Mouse (Mus musculus) ES-Bruce4 (cell line): ENCODE measurements around the gene Zfp184. TPM values are rescaled to one million over a fixed set of nuclear protein-coding genes. Genes with fewer than 3 reads are reported as not detected.

Experiments
- H3K27ac ChIP-seq: 2 replicates; pipeline ENCODE4 v1.5.1; 2012; ENCODE audit warnings: low read length, inconsistent platforms; ENCODE audit not compliant: insufficient read depth
- H3K27me3 ChIP-seq: 2 replicates; pipeline ENCODE4 v1.6.1; 2012; ENCODE audit warnings: mild to moderate bottlenecking, low read length, inconsistent platforms; ENCODE audit not compliant: control insufficient read depth, poor library complexity, insufficient read depth, severe bottlenecking
- H3K36me3 ChIP-seq: 2 replicates; pipeline ENCODE4 v1.6.1; 2012; ENCODE audit warnings: inconsistent platforms, mild to moderate bottlenecking, low read length, moderate library complexity; ENCODE audit not compliant: control insufficient read depth, poor library complexity, insufficient read depth, severe bottlenecking
- H3K4me1 ChIP-seq: one replicate; pipeline ENCODE4 v1.8.1; 2011; ENCODE audit warnings: low read length; ENCODE audit not compliant: control insufficient read depth, insufficient read depth
- H3K4me3 ChIP-seq: 2 replicates; pipeline ENCODE4 v1.5.1; 2011; ENCODE audit warnings: low read depth, mild to moderate bottlenecking, low read length
- H3K9ac ChIP-seq: 2 replicates; pipeline ENCODE4 v1.6.1; 2012; ENCODE audit warnings: low read depth, mild to moderate bottlenecking, inconsistent platforms; ENCODE audit not compliant: poor library complexity, severe bottlenecking
- H3K9me3 ChIP-seq: replicated peaks from 2 replicates; pipeline ENCODE4 v1.6.1; 2012; ENCODE audit warnings: mild to moderate bottlenecking, low read length, inconsistent platforms; ENCODE audit not compliant: control insufficient read depth, poor library complexity, insufficient read depth, severe bottlenecking
- CTCF ChIP-seq: IDR thresholded peaks from one replicate; pipeline ENCODE4 v1.8.1; 2011; ENCODE audit warnings: low read depth, low read length
- EP300 ChIP-seq: IDR thresholded peaks from 2 replicates; pipeline ENCODE4 v1.6.1; 2011; ENCODE audit warnings: low read depth, low read length; ENCODE audit not compliant: insufficient read depth
- POLR2A ChIP-seq: IDR thresholded peaks from one replicate; pipeline ENCODE4 v1.8.1; 2011; ENCODE audit warnings: low read length; ENCODE audit not compliant: insufficient read depth
- polyA plus RNA-seq: library from polyadenylated mRNA; stranded (reverse); fragments of >200 nt; gene quantifications from 2 replicates; pipeline ENCODE4 v1.2.4, GENCODE M21; 2011; ENCODE audit warnings: low read depth; ENCODE audit not compliant: missing spikeins, insufficient read depth, insufficient read length

Gene Zfp184
- polyA plus RNA-seq, 1 experiment, result 11.5 TPM

GRCm38 (mm10) chr13:21984486-21984885 is 39.6 kb downstream of the Zfp184 start:
- Histone ChIP-seq H3K36me3 (no peaks in the 10 kb centered on the region), H3K4me3 (no peak overlapping the region), H3K4me1 (no peaks in the 10 kb centered on the region), H3K9me3 (no peaks in the 10 kb centered on the region), H3K27me3 (peaks cover 1% of the 10 kb centered on the region; the same call in 1 of the 2 replicates), H3K27ac (no peak overlapping the region), H3K9ac (no peak overlapping the region)
- no peak for TF ChIP-seq CTCF
- TF ChIP-seq POLR2A, result no peak
- TF ChIP-seq EP300, result no peak

DNA sequence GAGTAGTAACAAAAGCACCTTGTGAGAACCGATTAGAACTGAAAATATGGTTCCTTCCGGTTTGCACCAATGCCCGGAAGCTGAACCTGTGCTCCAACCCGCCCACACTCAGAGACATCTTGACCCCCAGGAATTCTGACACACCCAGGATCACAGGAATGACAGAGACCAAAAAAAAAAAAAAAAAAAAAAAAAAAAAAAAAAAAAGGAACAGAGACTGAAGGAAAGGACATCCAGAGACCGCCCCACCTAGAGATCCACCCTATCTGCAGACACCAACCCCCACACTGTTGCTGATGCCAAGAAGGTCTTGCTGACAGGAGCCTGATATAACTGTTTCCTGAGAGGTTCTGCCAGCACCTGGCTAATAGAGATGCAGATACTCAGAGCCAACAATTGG is 47.7 kb downstream of the Zfp184 start:
- H3K9me3 ChIP-seq, result no peaks in the 10 kb centered on the region; the same call in 1 of the 2 replicates
- H3K27ac ChIP-seq, result no peak overlapping the region
- TF ChIP-seq CTCF, result no peak
- TF ChIP-seq EP300, result no peak
- TF ChIP-seq POLR2A, result no peak
- H3K9ac ChIP-seq, result no peak overlapping the region
- peaks cover 2% of the 10 kb centered on the region for H3K4me1 ChIP-seq
- no peaks in the 10 kb centered on the region for H3K36me3 ChIP-seq
- no peaks in the 10 kb centered on the region for H3K27me3 ChIP-seq
- H3K4me3 ChIP-seq, result no peak overlapping the region

- TF ChIP-seq POLR2A (no peak), CTCF (no peak), EP300 (no peak)
- Histone ChIP-seq H3K9me3 (no peaks in the 10 kb centered on the region; the same call in 1 of the 2 replicates), H3K9ac (peak overlapping the region; percentile 63), H3K4me3 (peak overlapping the region; percentile 55), H3K4me1 (peaks cover 2% of the 10 kb centered on the region), H3K27ac (no peak overlapping the region), H3K27me3 (peaks cover 8% of the 10 kb centered on the region), H3K36me3 (no peaks in the 10 kb centered on the region)
Observed at GRCm38 (mm10) chr13:21993957-21994738, 49.3 kb downstream of the Zfp184 start.

DNA sequence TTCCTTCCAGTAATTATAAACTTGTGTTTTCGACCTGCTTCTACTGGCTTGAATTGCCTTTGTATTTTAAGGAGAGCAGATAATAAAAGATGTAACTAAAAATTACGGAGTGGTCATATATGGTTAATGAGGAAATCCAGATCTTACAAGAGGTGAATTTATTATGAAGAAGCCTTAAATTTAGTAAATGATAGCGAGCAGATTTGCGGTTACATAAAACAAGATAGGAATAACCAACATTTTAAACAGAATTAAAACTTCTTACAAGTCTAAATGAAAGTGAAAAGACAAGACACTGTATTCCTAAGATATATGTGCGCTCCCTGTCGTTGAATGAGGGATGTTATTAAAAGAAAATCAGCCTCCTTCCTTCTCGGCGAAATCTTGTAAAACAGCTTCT is 50.0 kb downstream of the Zfp184 start:
- Histone ChIP-seq H3K27me3 (peaks cover 9% of the 10 kb centered on the region), H3K9me3 (no peaks in the 10 kb centered on the region; the same call in 1 of the 2 replicates), H3K4me3 (peak overlapping the region; percentile 64), H3K9ac (peak overlapping the region; percentile 38), H3K4me1 (peaks cover 2% of the 10 kb centered on the region), H3K36me3 (no peaks in the 10 kb centered on the region), H3K27ac (no peak overlapping the region)
- TF ChIP-seq EP300 (no peak), POLR2A (no peak), CTCF (no peak)

GRCm38 (mm10) chr13:21995331-21995914 is 50.5 kb downstream of the Zfp184 start:
- Histone ChIP-seq H3K9ac (peak overlapping the region; percentile 38), H3K4me3 (peak overlapping the region; percentile 64), H3K27ac (no peak overlapping the region), H3K36me3 (no peaks in the 10 kb centered on the region), H3K27me3 (peaks cover 9% of the 10 kb centered on the region), H3K4me1 (peaks cover 2% of the 10 kb centered on the region), H3K9me3 (no peaks in the 10 kb centered on the region; the same call in 1 of the 2 replicates)
- TF ChIP-seq CTCF (no peak), POLR2A (no peak), EP300 (no peak)

DNA sequence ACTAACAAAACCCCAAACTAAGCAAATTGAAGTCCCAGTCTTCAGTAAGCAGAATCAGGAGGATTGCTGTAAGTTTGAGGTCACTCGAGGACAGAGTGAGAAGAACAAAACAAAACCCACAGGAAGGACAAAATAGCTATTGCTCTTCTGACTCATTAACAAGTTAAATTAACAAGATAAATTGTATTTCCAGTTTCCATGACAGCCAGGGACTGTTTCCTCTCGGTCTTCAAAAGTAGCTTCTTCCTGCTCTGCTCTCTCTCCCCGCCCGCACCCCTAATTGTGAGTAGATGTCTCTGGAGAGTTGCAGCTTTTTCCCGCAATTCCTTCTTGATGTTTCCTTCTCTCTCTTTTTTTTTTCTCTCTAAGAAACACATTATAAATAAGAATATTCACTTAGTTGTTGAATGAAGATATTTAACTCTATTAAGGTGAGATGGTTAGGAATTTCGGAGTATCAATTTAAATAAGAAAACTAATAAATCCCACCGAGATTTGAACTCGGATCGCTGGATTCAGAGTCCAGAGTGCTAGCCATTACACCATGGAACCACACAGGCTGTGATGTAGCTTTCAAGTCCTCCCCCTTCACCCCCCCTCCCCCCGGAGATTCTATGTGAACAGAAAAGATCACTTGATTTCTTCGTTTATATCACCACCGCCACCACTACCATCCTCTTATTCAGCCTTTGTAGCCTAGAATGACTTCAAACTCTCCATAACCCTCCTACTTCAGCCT is 51.4 kb downstream of the Zfp184 start:
- peaks cover 9% of the 10 kb centered on the region for H3K27me3 ChIP-seq
- peak overlapping the region; percentile 46 for H3K9ac ChIP-seq
- H3K9me3 ChIP-seq, result no peaks in the 10 kb centered on the region
- H3K27ac ChIP-seq, result no peak overlapping the region
- peak overlapping the region; percentile 75 for H3K4me3 ChIP-seq
- TF ChIP-seq EP300 (no peak), POLR2A (no peak), CTCF (no peak)
- peaks cover 2% of the 10 kb centered on the region for H3K4me1 ChIP-seq
- H3K36me3 ChIP-seq, result no peaks in the 10 kb centered on the region
